Mouse (Mus musculus) megakaryocyte, embryonic 14.5 days (primary cell): ENCODE data around the gene Copz1. TPM values are rescaled to one million over a fixed set of nuclear protein-coding genes. Genes with fewer than 3 reads are reported as not detected.

Experiments used
- H3K27me3 ChIP-seq: replicated peaks from 2 replicates; pipeline ENCODE3; 2012; ENCODE audit warnings: inconsistent platforms
- H3K36me3 ChIP-seq: replicated peaks from 2 replicates; pipeline ENCODE3; 2012; ENCODE audit warnings: low read length, inconsistent platforms, mixed read lengths
- H3K4me1 ChIP-seq: 2 replicates; pipeline ENCODE4 v1.6.1; 2012; ENCODE audit warnings: inconsistent platforms
- H3K4me3 ChIP-seq: replicated peaks from 2 replicates; pipeline ENCODE3; 2012; ENCODE audit warnings: moderate library complexity, mild to moderate bottlenecking, inconsistent platforms
- H3K9me3 ChIP-seq: 2 replicates; pipeline ENCODE4 v1.6.1; 2012; ENCODE audit warnings: inconsistent platforms
- FLI1 ChIP-seq: IDR thresholded peaks from 2 replicates; pipeline ENCODE4 v1.6.1; 2012; ENCODE audit warnings: low read length, inconsistent platforms, mixed read lengths
- GATA1 ChIP-seq: IDR thresholded peaks from 3 replicates; pipeline ENCODE4 v1.6.1; 2012; ENCODE audit warnings: mixed read lengths, low read length, inconsistent platforms, borderline replicate concordance
- polyA plus RNA-seq: library from polyadenylated mRNA; stranded (reverse); fragments of >175 nt; gene quantifications from 2 replicates; pipeline ENCODE4 v1.2.3, GENCODE M21; 2012; ENCODE audit warnings: low replicate concordance; ENCODE audit not compliant: insufficient read depth

Copz1 gene
- polyA plus RNA-seq, 1 experiment = 56.2 TPM

GRCm38 (mm10) chr15:103302341-103303021 lies 30.0 kb downstream of the Copz1 start:
- Histone ChIP-seq H3K4me1 (peaks cover 69% of the 10 kb centered on the region), H3K27me3 (peaks cover 30% of the 10 kb centered on the region), H3K4me3 (no peak overlapping the region), H3K36me3 (peaks cover 43% of the 10 kb centered on the region), H3K9me3 (no peaks in the 10 kb centered on the region)
- TF ChIP-seq GATA1 (no peak), FLI1 (no peak)

DNA sequence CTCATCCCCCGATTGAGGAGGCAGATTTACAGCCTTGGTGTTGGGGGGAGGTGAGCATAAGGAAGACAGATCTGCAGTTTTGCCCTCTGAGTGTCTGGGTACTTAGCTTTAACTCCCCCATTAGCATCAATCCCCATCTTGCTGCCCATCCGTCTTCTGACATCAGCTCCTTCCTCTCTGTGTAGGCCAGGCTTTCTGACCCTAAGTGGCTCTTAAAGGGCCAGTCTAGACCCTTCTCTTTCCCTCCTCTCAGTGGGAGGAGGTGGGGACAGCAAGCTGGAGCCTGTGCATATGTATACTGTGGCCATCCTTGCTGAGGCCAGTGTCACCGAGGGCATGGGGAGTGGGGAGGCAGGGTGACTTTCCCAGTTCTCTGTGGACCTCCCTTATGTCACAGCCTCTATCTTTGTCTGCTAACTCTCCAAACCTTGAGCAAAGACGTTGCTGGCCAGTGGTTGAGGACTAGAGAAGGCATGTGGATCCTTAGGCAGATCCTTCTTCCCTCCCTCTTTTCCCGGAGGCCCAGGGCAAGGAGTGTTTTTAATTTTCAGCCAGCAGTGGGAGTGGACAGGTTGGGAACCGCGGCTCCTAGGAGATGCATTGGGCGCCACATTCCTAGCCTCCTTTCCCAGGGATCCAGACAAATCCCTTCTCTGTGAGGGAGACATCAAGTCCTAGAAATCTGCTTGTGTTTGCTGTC lies 31.6 kb downstream of the Copz1 start:
- TF ChIP-seq GATA1 = no peak
- TF ChIP-seq FLI1 = no peak
- no peaks in the 10 kb centered on the region for H3K9me3 ChIP-seq
- peaks cover 30% of the 10 kb centered on the region for H3K27me3 ChIP-seq
- H3K36me3 ChIP-seq = peaks cover 34% of the 10 kb centered on the region
- H3K4me3 ChIP-seq = peak overlapping the region; percentile 92
- H3K4me1 ChIP-seq = peaks cover 81% of the 10 kb centered on the region

- peaks cover 33% of the 10 kb centered on the region for H3K27me3 ChIP-seq
- H3K9me3 ChIP-seq = no peaks in the 10 kb centered on the region
- H3K36me3 ChIP-seq = peaks cover 29% of the 10 kb centered on the region
- no peak for TF ChIP-seq GATA1
- TF ChIP-seq FLI1 = no peak
- H3K4me1 ChIP-seq = peaks cover 85% of the 10 kb centered on the region
- peak overlapping the region; percentile 92 for H3K4me3 ChIP-seq
Observed at GRCm38 (mm10) chr15:103304616-103304969, 32.1 kb downstream of the Copz1 start.

- peaks cover 33% of the 10 kb centered on the region for H3K27me3 ChIP-seq
- H3K9me3 ChIP-seq = no peaks in the 10 kb centered on the region
- H3K4me1 ChIP-seq = peaks cover 90% of the 10 kb centered on the region
- TF ChIP-seq FLI1 = no peak
- no peak for TF ChIP-seq GATA1
- peaks cover 24% of the 10 kb centered on the region for H3K36me3 ChIP-seq
- peak overlapping the region; percentile 92 for H3K4me3 ChIP-seq
Observed at GRCm38 (mm10) chr15:103305070-103305678, 32.7 kb downstream of the Copz1 start.

DNA sequence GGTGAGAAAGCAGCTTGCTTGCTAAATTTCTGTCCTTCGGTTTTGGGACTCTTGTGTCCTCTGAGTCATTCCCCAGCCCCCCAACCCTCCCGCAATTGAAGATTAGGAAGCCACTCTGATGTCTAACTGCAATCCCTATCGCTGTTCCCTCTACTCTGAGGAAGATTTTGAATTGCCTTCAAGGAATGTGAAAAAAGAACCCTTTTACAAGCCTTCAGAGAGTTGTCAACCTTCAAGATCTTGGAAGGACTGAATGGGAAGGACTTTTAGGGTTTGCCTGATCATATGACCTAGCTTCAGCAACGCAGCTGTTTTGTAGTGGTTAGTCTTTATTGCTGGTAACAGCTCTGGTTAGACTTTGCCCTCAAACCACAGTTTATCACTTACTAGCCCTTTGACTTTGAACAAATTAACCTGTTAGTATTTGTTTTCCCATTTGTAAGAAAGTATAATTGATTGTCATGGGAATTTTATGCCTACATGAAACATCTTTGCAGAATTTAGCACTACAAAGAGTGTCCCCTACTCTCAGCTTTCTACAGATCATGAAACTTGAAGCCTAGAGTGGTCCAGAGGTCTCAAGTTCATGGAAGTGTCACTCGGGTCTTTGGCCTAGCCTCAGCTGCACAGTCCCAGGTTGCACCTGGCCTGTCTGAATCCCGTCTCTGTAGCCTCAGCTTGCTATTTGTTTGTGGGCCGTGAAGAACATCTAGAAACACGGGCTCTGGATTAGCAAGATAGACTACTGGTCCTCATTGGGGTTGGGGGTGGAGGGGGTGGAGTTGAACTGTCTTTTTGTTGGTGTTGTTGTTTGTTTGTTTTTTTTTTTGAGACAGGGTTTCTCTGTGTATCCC lies 33.5 kb downstream of the Copz1 start:
- peak overlapping the region; percentile 92 for H3K4me3 ChIP-seq
- no peaks in the 10 kb centered on the region for H3K9me3 ChIP-seq
- H3K4me1 ChIP-seq = peaks cover 92% of the 10 kb centered on the region
- H3K27me3 ChIP-seq = peaks cover 33% of the 10 kb centered on the region
- peaks cover 15% of the 10 kb centered on the region for H3K36me3 ChIP-seq
- TF ChIP-seq GATA1 = no peak
- TF ChIP-seq FLI1 = no peak

DNA sequence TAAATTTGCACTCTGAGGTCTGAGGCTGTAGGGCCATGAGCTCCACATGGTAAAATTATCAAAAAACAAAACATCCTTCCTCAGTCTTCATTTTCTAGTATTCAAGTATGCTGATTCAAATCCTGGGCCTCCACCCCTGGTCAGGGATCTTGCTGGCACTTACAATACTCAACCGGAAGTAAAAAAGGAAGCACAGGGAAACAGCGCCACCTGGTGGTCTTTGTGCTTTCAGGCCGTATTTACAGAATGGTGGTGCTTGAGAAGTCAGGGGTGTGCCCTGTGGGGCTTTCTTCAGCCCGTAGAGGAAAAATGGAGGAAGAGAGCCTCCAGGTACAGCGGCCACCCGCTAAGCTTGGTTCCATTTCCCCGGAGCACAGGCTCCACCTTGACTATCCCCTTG lies 34.6 kb downstream of the Copz1 start:
- Histone ChIP-seq H3K4me3 (peak overlapping the region; percentile 75), H3K4me1 (peaks cover 89% of the 10 kb centered on the region), H3K36me3 (peaks cover 13% of the 10 kb centered on the region), H3K9me3 (no peaks in the 10 kb centered on the region), H3K27me3 (peaks cover 33% of the 10 kb centered on the region)
- TF ChIP-seq FLI1 (peak; percentile 57; the same call in 1 of the 2 replicates), GATA1 (no peak)

DNA sequence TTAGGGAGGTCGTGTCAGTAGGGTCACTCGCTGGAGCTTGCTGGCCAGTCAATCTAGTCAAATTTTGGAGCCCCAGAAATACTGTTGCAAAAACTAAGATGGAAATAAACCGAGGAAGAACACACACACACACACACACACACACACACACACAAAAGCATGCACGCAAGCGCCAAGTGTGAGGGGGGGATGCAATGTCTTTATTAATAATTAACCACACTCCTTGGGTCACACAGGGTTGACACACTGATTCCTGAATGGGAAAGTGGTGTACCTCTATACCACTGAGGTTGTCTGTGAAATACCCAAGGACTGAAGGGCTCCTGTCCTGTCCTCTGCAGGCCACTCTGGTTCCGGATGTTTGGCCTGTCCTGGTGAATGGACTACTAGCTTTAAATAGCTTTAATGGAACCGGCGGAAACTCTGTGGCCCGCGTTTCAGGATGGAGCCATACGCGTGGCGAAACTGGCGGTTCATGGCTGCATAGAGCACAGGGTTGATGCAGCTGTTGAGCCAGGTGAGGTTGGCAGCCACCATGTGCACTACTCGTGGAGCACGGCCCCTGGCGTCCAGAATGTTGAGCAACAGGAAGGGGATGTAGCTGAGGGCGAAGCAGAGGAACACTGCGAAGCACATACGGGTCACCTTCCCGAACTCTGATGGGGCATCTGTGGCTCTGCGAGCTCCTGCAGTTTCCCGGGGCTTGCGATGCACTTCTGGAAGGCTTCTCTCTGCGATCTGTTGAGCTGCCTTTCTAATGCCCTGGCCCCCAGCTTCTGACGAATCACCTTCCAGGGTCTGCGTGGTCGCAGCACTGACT lies 35.8 kb downstream of the Copz1 start:
- Histone ChIP-seq H3K4me1 (peaks cover 89% of the 10 kb centered on the region), H3K9me3 (no peaks in the 10 kb centered on the region), H3K4me3 (peak overlapping the region; percentile 29), H3K36me3 (peaks cover 22% of the 10 kb centered on the region), H3K27me3 (peaks cover 24% of the 10 kb centered on the region)
- TF ChIP-seq GATA1 (no peak), FLI1 (no peak)

DNA sequence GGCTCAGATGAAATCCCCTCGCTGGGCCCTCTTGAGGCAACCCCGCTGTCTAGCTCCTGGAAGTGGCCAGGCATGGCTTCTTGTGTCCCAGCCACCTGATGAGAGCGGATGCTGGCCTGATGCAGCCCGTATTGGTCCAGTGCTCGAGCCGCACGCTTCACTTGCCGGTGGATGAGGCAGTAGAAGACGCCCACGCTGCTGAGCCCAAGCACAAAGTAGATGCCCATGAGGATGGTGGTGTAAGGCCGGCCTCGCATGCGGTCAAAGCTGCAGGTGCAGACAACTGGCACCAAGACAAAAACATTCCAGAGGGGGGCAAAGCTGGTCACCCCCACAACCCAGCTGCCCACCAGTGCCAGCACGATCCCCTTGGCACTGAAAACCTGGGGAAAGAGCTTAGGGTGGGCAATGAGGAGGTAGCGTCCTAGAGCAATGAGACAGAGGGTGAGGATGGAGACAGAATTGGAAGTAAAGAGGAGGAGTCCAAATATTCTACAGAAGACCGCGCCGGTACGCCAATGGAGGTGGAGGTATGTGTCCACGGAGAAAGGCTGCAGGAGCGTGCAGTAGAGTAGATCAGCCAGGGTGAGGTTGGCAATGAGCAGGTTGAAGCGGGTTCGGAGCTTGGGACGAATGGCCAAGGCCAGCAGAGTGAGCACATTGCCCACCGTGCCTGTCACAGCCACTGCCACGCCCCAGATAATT lies 36.5 kb downstream of the Copz1 start:
- H3K4me3 ChIP-seq = peak overlapping the region; percentile 60
- TF ChIP-seq GATA1 = no peak
- H3K27me3 ChIP-seq = peaks cover 16% of the 10 kb centered on the region
- H3K36me3 ChIP-seq = peaks cover 30% of the 10 kb centered on the region
- no peaks in the 10 kb centered on the region for H3K9me3 ChIP-seq
- H3K4me1 ChIP-seq = peaks cover 89% of the 10 kb centered on the region
